Mouse (Mus musculus) ES-Bruce4 (cell line): ENCODE measurements around the gene Haao.

ENCODE experiments used
- CTCF ChIP-seq: IDR thresholded peaks from one replicate; pipeline ENCODE4 v1.8.1; 2011; ENCODE audit warnings: low read depth, low read length
- EP300 ChIP-seq: IDR thresholded peaks from 2 replicates; pipeline ENCODE4 v1.6.1; 2011; ENCODE audit warnings: low read depth, low read length; ENCODE audit not compliant: insufficient read depth

- no peak for TF ChIP-seq CTCF
- TF ChIP-seq EP300, result no peak
Measured at GRCm38 (mm10) chr17:83820701-83821100, 27.1 kb downstream of the Haao start.
